Mouse (Mus musculus): ENCODE results near the gene Adgrl1.

GRCm38 (mm10) chr8:83902961-83903666 is 3.2 kb downstream of the Adgrl1 start:
- TF ChIP-seq POLR2A (IDR thresholded peaks at IDR 0.05; ENCODE audit: low read depth, low read length) = no peak
- TF ChIP-seq CTCF (IDR thresholded peaks at IDR 0.05; ENCODE audit: borderline replicate concordance, insufficient read depth, low read length) = no peak
